Mouse (Mus musculus): ENCODE data around the gene Mroh8. TPM values are rescaled to one million over a fixed set of nuclear protein-coding genes. Genes with fewer than 3 reads are reported as not detected.
"Not testable (repeated sequence)": the region's sequence is repeated elsewhere in the genome, so short reads cannot be mapped to it uniquely, and the experiment has no call there.

Gene Mroh8
- polyA plus RNA-seq, 1 experiment from 2014 or later, result 0.29 TPM

- H3K4me3 ChIP-seq; H3K9ac ChIP-seq; H3K36me3 ChIP-seq; ATAC-seq (ENCODE audit: extremely low read depth, insufficient number of reproducible peaks, low FRiP score, low TSS enrichment); H3K4me2 ChIP-seq; H3K27ac ChIP-seq (replicated peaks); H3K4me1 ChIP-seq; H3K27me3 ChIP-seq (replicated peaks); H3K9me3 ChIP-seq: not testable (repeated sequence)
- 73% methylated on average over 3 of the region's 3 CpGs for WGBS
Measured at GRCm38 (mm10) chr2:157221916-157222315, 57.4 kb downstream of the Mroh8 start.

DNA sequence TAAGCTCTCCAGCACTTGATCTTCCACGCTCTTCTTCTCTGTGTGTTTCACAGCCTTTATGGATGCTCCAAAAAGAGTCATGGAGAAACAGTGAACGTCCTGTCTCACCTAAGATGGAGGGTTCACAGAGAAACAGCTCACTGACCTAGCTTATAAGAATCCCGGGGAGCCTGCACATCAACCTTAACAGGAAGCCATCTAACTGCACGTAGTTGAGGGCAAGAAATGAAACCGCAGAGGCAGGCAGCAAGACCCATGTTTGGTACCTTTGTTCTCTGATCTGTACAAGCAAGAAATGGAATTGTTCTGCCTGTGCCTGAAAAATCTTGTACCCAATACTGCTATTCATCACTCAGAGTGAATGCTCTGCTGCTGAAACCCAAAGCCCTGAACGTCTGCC is 59.2 kb downstream of the Mroh8 start:
- Histone ChIP-seq H3K36me3 (no peaks in the 10 kb centered on the region), H3K4me2 (no peak overlapping the region), H3K9me3 (no peaks in the 10 kb centered on the region), H3K4me3 (no peak overlapping the region), H3K27ac (replicated peaks) (no peak overlapping the region), H3K9ac (no peak overlapping the region), H3K4me1 (no peaks in the 10 kb centered on the region), H3K27me3 (replicated peaks) (no peaks in the 10 kb centered on the region)
- ATAC-seq (ENCODE audit: extremely low read depth, insufficient number of reproducible peaks, low FRiP score, low TSS enrichment), result no peak
- 71% methylated on average over 6 of the region's 6 CpGs for WGBS

DNA sequence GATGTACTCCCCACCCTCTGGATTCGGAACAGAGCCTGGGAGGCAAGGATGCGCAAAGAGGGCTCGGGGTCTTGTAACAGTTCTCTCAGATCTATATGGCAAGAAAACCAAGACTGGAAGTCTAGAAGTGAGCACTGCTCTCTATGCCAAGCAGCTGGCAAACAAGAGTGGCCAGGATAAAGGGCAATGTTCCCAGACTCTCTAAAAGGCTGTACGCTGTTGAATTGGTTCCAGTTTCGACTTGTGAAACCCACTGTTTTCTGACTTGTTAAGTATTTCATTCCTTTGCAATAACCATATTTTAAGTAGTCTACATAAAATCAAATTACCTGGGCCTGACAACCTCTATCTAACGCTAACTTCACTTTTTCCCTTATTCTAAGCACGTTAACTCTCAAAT is 67.6 kb downstream of the Mroh8 start:
- Histone ChIP-seq H3K9ac (no peak overlapping the region), H3K27ac (replicated peaks) (no peak overlapping the region), H3K4me2 (no peak overlapping the region), H3K36me3 (peaks cover 2% of the 10 kb centered on the region; the same call in 1 of the 2 replicates), H3K27me3 (replicated peaks) (no peaks in the 10 kb centered on the region), H3K9me3 (peaks cover 6% of the 10 kb centered on the region; the same call in 1 of the 2 replicates), H3K4me1 (no peaks in the 10 kb centered on the region), H3K4me3 (no peak overlapping the region)
- no peak for ATAC-seq (ENCODE audit: extremely low read depth, insufficient number of reproducible peaks, low FRiP score, low TSS enrichment)
- 90% methylated on average over 7 of the region's 7 CpGs for WGBS

DNA sequence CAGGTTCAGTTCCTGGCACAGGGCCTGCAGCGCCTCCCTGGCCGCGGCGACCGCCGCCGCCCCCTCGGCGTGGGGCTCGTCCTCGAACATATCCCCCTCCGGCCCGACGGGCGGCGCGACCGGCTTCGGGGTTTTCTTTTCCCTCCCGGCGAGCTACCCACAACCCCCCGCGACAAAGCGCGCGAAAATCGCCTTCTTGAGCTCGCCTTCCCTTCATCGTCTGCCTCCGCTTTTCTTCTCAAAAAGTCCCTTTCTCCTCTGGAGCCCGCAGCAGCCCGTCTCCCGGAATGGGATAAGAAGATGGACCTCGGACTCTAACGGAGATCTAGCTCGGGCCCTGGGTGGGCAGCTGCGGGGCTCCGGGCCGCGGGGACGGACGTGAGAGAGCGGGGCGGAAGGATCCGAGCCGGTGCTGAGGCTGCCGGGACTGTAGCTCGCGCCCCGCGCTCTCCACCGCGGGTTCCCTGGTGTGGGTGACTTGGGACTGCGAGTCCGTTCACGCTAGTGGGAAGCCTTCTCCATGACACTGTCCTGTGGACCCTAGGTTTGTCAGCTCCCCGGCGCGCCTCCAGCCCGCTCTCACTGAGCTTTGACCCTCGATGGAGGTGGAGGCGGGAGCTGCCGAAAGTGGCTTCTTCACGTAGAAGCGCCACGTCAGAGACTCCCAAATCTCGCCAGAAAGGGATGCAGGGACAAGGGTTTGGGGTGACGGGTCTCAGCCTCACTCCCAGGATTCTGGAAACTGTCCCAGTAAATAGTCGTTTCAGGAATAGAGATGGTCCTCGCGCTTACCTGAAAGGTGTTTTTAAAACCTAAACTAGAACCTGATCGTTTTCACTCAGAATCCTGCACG is 74.8 kb downstream of the Mroh8 start, which contains the start of gene Rbl1:
Rbl1 (minus strand) TSS at position 169 of the 853 bp plus-strand sequence.
- H3K9ac ChIP-seq, result peak within 1 kb of the TSS; percentile 90

DNA sequence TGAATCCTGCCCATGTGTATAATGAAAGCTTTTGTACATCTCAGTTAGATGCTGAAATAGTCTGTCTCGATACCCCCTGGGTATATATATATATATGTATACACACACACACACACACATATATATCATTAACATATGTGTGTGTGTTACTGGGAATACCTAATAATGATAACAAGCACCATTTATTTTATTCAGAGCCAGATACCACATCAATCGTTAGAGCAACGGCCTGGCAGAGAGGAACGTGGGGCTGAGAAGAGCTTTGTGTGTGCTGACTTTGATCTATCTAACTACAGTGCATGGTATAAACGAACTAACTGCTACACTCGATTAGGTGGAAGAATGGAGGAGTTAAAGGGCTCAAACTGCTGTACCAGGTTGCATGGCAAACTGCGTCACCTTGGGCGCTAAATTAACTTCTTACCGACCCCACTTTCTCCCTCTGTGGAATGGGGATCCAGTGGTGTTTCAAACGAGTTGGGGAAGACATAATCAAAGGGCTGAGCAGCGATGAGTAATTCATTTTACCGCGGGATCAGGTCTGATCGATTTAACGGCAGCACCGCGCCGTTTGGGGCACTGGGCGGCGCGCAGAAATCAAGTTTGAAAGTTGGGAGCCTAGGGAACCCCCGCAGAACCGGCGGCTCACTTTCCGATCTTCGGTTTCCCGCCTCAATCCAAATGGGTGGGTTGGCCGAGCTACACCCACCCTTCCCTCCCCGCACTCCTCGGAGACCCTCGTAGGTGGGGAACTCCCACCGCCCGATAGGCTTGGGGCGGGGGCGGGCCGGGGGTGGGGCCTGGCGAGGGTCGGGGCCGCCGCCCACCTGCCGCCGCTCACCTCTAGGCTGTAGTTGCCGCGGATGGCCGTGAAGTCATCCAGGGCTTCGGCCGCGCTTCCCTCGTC is 75.6 kb downstream of the Mroh8 start:
- H3K4me2 ChIP-seq, result peak overlapping the region; percentile 84
- WGBS, result 2% methylated on average over 45 of the region's 49 CpGs
- peak; percentile 66 for ATAC-seq (ENCODE audit: extremely low read depth, insufficient number of reproducible peaks, low FRiP score, low TSS enrichment)
- H3K9ac ChIP-seq, result peak overlapping the region; percentile 90
- peaks cover 21% of the 10 kb centered on the region for H3K36me3 ChIP-seq
- no peaks in the 10 kb centered on the region for H3K27me3 ChIP-seq (replicated peaks)
- peak overlapping the region; percentile 79 for H3K4me3 ChIP-seq
- peaks cover 23% of the 10 kb centered on the region for H3K4me1 ChIP-seq
- H3K9me3 ChIP-seq, result peaks cover 6% of the 10 kb centered on the region; the same call in 1 of the 2 replicates
- peak overlapping the region; percentile 88 for H3K27ac ChIP-seq (replicated peaks)

More for the DNA sequence above, 74.8 kb downstream of the Mroh8 start, which contains the start of gene Rbl1:
- H3K27ac ChIP-seq (replicated peaks), result peak within 1 kb of the TSS; percentile 88
- peak within 1 kb of the TSS; percentile 79 for H3K4me3 ChIP-seq
- ATAC-seq (ENCODE audit: extremely low read depth, insufficient number of reproducible peaks, low FRiP score, low TSS enrichment), result peak; percentile 71
- peaks cover 23% of the 10 kb centered on the region for H3K4me1 ChIP-seq
- H3K27me3 ChIP-seq (replicated peaks), result no peaks in the 10 kb centered on the region
- H3K4me2 ChIP-seq, result peak within 1 kb of the TSS; percentile 84
- peaks cover 13% of the 10 kb centered on the region for H3K36me3 ChIP-seq
- peaks cover 6% of the 10 kb centered on the region; the same call in 1 of the 2 replicates for H3K9me3 ChIP-seq
- WGBS, result 1% methylated on average over 73 of the region's 73 CpGs

DNA sequence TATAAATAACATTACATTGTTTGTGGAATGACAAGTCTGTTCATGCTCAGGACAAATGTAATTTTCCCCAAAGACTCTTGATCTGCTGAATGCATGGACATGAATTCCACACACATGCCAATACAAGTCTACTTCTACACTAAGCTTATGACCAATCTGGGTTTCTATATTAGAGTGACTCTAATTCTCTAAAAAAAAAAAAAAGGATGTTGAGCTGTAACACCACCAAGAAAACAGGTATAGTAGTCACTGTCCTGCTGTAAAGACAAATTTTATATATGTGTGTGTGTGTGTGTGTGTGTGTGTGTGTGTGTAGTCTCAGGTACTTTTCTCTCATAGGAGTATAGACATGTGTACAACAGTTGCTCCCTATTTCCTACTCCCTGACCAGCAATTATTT is 76.3 kb downstream of the Mroh8 start:
- H3K27me3 ChIP-seq (replicated peaks), result no peaks in the 10 kb centered on the region
- peaks cover 25% of the 10 kb centered on the region for H3K36me3 ChIP-seq
- H3K4me3 ChIP-seq, result peak overlapping the region; percentile 79
- peak overlapping the region; percentile 84 for H3K4me2 ChIP-seq
- peaks cover 23% of the 10 kb centered on the region for H3K4me1 ChIP-seq
- H3K9ac ChIP-seq, result peak overlapping the region; percentile 90
- no peak overlapping the region for H3K27ac ChIP-seq (replicated peaks)
- ATAC-seq (ENCODE audit: extremely low read depth, insufficient number of reproducible peaks, low FRiP score, low TSS enrichment), result no peak
- peaks cover 6% of the 10 kb centered on the region; the same call in 1 of the 2 replicates for H3K9me3 ChIP-seq

GRCm38 (mm10) chr2:157202361-157202760 is 77.0 kb downstream of the Mroh8 start:
- peaks cover 1% of the 10 kb centered on the region; the same call in 1 of the 2 replicates for H3K9me3 ChIP-seq
- WGBS, result 84% methylated on average over 6 of the region's 6 CpGs
- H3K9ac ChIP-seq, result 0 out of 2 replicates have a peak overlapping the region, but pooled peaks have one; percentile 90
- peaks cover 30% of the 10 kb centered on the region for H3K36me3 ChIP-seq
- H3K27me3 ChIP-seq (replicated peaks), result no peaks in the 10 kb centered on the region
- no peak for ATAC-seq (ENCODE audit: extremely low read depth, insufficient number of reproducible peaks, low FRiP score, low TSS enrichment)
- H3K4me3 ChIP-seq, result no peak overlapping the region
- H3K4me1 ChIP-seq, result peaks cover 23% of the 10 kb centered on the region
- H3K4me2 ChIP-seq, result no peak overlapping the region
- H3K27ac ChIP-seq (replicated peaks), result no peak overlapping the region

DNA sequence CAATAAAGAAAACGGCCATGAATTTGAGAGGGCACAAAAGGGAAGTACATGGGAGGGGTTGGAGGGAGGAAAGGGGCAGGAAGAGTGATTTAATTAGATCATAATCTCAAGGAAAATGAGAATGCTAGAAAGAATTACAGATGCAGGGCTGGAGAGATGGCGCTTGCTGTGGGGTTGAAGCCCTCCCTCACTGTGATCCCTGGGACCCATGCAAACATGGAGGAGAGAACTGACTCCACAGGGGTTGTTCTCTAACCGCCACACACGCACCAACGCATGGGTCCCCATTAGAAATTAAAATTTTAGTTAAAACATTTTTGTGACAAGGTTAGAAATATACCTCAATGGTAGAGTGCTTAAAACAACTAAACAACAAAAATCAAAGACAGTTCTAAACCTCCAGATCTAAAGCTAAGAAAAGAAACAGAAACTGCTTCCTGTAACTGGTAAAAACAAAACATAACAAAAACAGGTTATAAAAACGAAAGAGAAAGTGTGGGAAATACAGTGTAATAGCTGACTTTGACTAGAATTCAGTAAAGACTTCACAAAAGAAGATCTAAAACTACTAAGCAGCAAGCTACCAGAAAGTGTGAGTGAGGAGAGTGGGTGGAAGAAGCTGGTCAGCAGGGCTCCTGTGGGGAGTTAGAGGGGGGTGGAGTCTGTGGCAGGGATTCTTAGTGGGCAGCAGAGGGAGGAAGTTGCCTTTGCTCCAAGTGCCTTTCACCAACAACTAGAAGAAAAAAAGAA is 78.1 kb downstream of the Mroh8 start:
- 0 out of 2 replicates have a peak overlapping the region, but pooled peaks have one; percentile 12 for H3K27ac ChIP-seq (replicated peaks)
- no peak for ATAC-seq (ENCODE audit: extremely low read depth, insufficient number of reproducible peaks, low FRiP score, low TSS enrichment)
- H3K9me3 ChIP-seq, result no peaks in the 10 kb centered on the region
- no peak overlapping the region; the same call in 1 of the 2 replicates for H3K9ac ChIP-seq
- 85% methylated on average over 6 of the region's 6 CpGs for WGBS
- peaks cover 39% of the 10 kb centered on the region for H3K36me3 ChIP-seq
- no peaks in the 10 kb centered on the region for H3K27me3 ChIP-seq (replicated peaks)
- H3K4me1 ChIP-seq, result peaks cover 23% of the 10 kb centered on the region
- H3K4me2 ChIP-seq, result no peak overlapping the region
- no peak overlapping the region for H3K4me3 ChIP-seq

DNA sequence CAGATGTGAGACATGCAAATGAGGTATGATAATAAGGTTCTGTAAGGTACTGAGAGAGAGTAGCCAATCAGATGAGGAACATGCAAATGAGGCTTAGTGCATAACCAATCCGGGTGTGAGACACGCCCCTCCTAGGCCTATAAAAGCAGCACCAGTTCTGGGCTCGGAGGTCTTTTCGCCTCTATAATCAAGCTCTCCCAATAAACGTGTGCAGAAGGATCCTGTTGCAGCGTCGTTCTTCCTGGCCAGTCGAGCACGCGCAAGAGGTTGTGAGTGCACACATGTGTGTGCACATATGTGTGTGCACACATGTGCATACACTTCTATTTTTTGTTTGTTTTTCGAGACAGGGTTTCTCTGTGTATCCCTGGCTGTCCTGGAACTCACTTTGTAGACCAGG is 80.9 kb downstream of the Mroh8 start:
- not testable (repeated sequence) for H3K9ac ChIP-seq; H3K27me3 ChIP-seq (replicated peaks); H3K4me3 ChIP-seq; ATAC-seq (ENCODE audit: extremely low read depth, insufficient number of reproducible peaks, low FRiP score, low TSS enrichment); H3K27ac ChIP-seq (replicated peaks); H3K9me3 ChIP-seq; H3K4me2 ChIP-seq
- WGBS, result 98% methylated on average over 11 of the region's 11 CpGs
- Histone ChIP-seq H3K36me3 (peaks cover 68% of the 10 kb centered on the region), H3K4me1 (peaks cover 14% of the 10 kb centered on the region)

GRCm38 (mm10) chr2:157190651-157191050 is 88.7 kb downstream of the Mroh8 start:
- Histone ChIP-seq H3K9me3 (no peaks in the 10 kb centered on the region), H3K4me1 (no peaks in the 10 kb centered on the region), H3K36me3 (peaks cover 95% of the 10 kb centered on the region), H3K9ac (no peak overlapping the region), H3K4me3 (no peak overlapping the region), H3K27ac (replicated peaks) (no peak overlapping the region), H3K4me2 (no peak overlapping the region), H3K27me3 (replicated peaks) (no peaks in the 10 kb centered on the region)
- WGBS, result 90% methylated on average over 4 of the region's 4 CpGs
- ATAC-seq (ENCODE audit: extremely low read depth, insufficient number of reproducible peaks, low FRiP score, low TSS enrichment), result no peak

All from heart, embryonic 13.5 days (tissue).